Mouse (Mus musculus) kidney, postnatal 0 days (tissue): ENCODE results near the gene Fbxo42. TPM values are rescaled to one million over a fixed set of nuclear protein-coding genes. Genes with fewer than 3 reads are reported as not detected.

Experiments used
- ATAC-seq: fragments of 200-750 bp; cut with Nextera tagmentation; replicated peaks from 2 replicates; pipeline ENCODE4 v1.8.0; 2017; ENCODE audit warnings: low read depth, moderate number of reproducible peaks, moderate TSS enrichment, moderate library complexity; ENCODE audit not compliant: low FRiP score
- DNase-seq: peaks from one replicate; pipeline ENCODE4 v3.0.0-alpha.2; 2016; ENCODE audit warnings: low spot score
- H3K27ac ChIP-seq: fragments of 300-500 bp; sonication (generic); 2 replicates; pipeline ENCODE4 v1.5.1; 2014; ENCODE audit warnings: mild to moderate bottlenecking
- H3K27me3 ChIP-seq: fragments of 300-500 bp; sonication (generic); 2 replicates; pipeline ENCODE4 v1.6.1; 2014; ENCODE audit warnings: low read length, mixed read lengths; ENCODE audit not compliant: insufficient read depth
- H3K36me3 ChIP-seq: fragments of 300-500 bp; sonication (generic); 2 replicates; pipeline ENCODE4 v1.6.1; 2014; ENCODE audit warnings: low read length, mixed read lengths; ENCODE audit not compliant: insufficient read depth
- H3K4me1 ChIP-seq: fragments of 300-500 bp; sonication (generic); replicated peaks from 2 replicates; pipeline ENCODE4 v1.6.1; 2014; ENCODE audit warnings: antibody characterized with exemption, low read length, mixed read lengths; ENCODE audit not compliant: insufficient read depth
- H3K4me2 ChIP-seq: fragments of 300-500 bp; sonication (generic); 2 replicates; pipeline ENCODE4 v1.6.1; 2014; ENCODE audit warnings: mild to moderate bottlenecking, low read length, moderate library complexity, mixed read lengths
- H3K4me3 ChIP-seq: fragments of 300-500 bp; sonication (generic); replicated peaks from 2 replicates; pipeline ENCODE4 v1.5.1; 2014; ENCODE audit warnings: low read depth, low read length
- H3K9ac ChIP-seq: fragments of 300-500 bp; sonication (generic); 2 replicates; pipeline ENCODE4 v1.6.1; 2014; ENCODE audit warnings: low read depth, low read length
- H3K9me3 ChIP-seq: fragments of 300-500 bp; sonication (generic); replicated peaks from 2 replicates; pipeline ENCODE4 v1.6.1; 2016; ENCODE audit warnings: low read length, inconsistent platforms, mixed read lengths
- CTCF ChIP-seq: IDR thresholded peaks from 2 replicates; pipeline ENCODE4 v1.5.1; 2016; ENCODE audit warnings: antibody characterized with exemption, low read depth, mild to moderate bottlenecking, moderate library complexity
- WGBS: fragments of 180-500 bp; shearing (Covaris S2); extraction: QIAGEN DNeasy Blood & Tissue Kit; methylation state at CpG from one replicate; pipeline ENCODE4 v1.1.7; 2014; 5-methylcytosine and 5-hydroxymethylcytosine counted together
- polyA plus RNA-seq: library from polyadenylated mRNA; unstranded; fragments of >200 nt; fragmentation: Nextera tagmentation; extraction: Ambion mirVana; gene quantifications from 2 replicates; pipeline ENCODE4 v1.2.1, GENCODE M21; 2015

Fbxo42 gene
- polyA plus RNA-seq, 1 experiment from 2014 or later: 14.6 TPM

- H3K4me1 ChIP-seq: no peaks in the 10 kb centered on the region
- ATAC-seq: no peak
- no peak overlapping the region for H3K4me3 ChIP-seq
- no peak for TF ChIP-seq CTCF
- DNase-seq: peak; percentile 67
- H3K27me3 ChIP-seq: no peaks in the 10 kb centered on the region
- no peaks in the 10 kb centered on the region for H3K9me3 ChIP-seq
- no peak overlapping the region for H3K9ac ChIP-seq
- H3K36me3 ChIP-seq: 0 out of 2 replicates have a peak, but pooled peaks cover 15% of the 10 kb centered on the region
- H3K4me2 ChIP-seq: no peak overlapping the region
- no peak overlapping the region for H3K27ac ChIP-seq
- 33% methylated on average over 10 of the region's 10 CpGs for WGBS
These were observed 39.4 kb upstream of the Fbxo42 start for GRCm38 (mm10) chr4:141108196-141108732.

GRCm38 (mm10) chr4:141113831-141114230 lies 33.9 kb upstream of the Fbxo42 start:
- peaks cover 52% of the 10 kb centered on the region for H3K36me3 ChIP-seq
- no peak overlapping the region for H3K4me2 ChIP-seq
- 0 out of 2 replicates have a peak, but pooled peaks have one; percentile 2 for TF ChIP-seq CTCF
- ATAC-seq (no peak), DNase-seq (no peak)
- H3K4me1 ChIP-seq: no peaks in the 10 kb centered on the region
- WGBS: 70% methylated on average over 7 of the region's 7 CpGs
- H3K27ac ChIP-seq: no peak overlapping the region
- H3K27me3 ChIP-seq: no peaks in the 10 kb centered on the region
- H3K4me3 ChIP-seq: no peak overlapping the region
- no peak overlapping the region for H3K9ac ChIP-seq
- H3K9me3 ChIP-seq: no peaks in the 10 kb centered on the region

- DNase-seq (no peak), ATAC-seq (no peak)
- Histone ChIP-seq H3K27ac (0 out of 2 replicates have a peak overlapping the region, but pooled peaks have one; percentile 8), H3K4me1 (no peaks in the 10 kb centered on the region), H3K9me3 (no peaks in the 10 kb centered on the region), H3K9ac (0 out of 2 replicates have a peak overlapping the region, but pooled peaks have one; percentile 13), H3K36me3 (peaks cover 52% of the 10 kb centered on the region), H3K27me3 (no peaks in the 10 kb centered on the region), H3K4me3 (no peak overlapping the region), H3K4me2 (no peak overlapping the region)
- 88% methylated on average over 6 of the region's 6 CpGs for WGBS
- TF ChIP-seq CTCF: no peak
These were observed 33.2 kb upstream of the Fbxo42 start for GRCm38 (mm10) chr4:141114521-141114981.

- no peak overlapping the region for H3K4me3 ChIP-seq
- H3K4me1 ChIP-seq: no peaks in the 10 kb centered on the region
- H3K36me3 ChIP-seq: peaks cover 52% of the 10 kb centered on the region
- no peaks in the 10 kb centered on the region for H3K9me3 ChIP-seq
- H3K9ac ChIP-seq: no peak overlapping the region
- no peak overlapping the region for H3K27ac ChIP-seq
- H3K27me3 ChIP-seq: no peaks in the 10 kb centered on the region
- no peak for ATAC-seq
- TF ChIP-seq CTCF: no peak
- 81% methylated on average over 8 of the region's 8 CpGs for WGBS
- DNase-seq: no peak
- H3K4me2 ChIP-seq: no peak overlapping the region
These were observed 32.3 kb upstream of the Fbxo42 start for GRCm38 (mm10) chr4:141115398-141115797.

GRCm38 (mm10) chr4:141118691-141119090 lies 29.0 kb upstream of the Fbxo42 start:
- H3K27me3 ChIP-seq: no peaks in the 10 kb centered on the region
- DNase-seq (no peak), ATAC-seq (no peak)
- 0 out of 2 replicates have a peak overlapping the region, but pooled peaks have one; percentile 42 for H3K27ac ChIP-seq
- no peak overlapping the region for H3K4me2 ChIP-seq
- WGBS: 57% methylated on average over 4 of the region's 4 CpGs
- H3K4me3 ChIP-seq: no peak overlapping the region
- H3K4me1 ChIP-seq: peaks cover 3% of the 10 kb centered on the region; the same call in 1 of the 2 replicates
- H3K9ac ChIP-seq: no peak overlapping the region
- TF ChIP-seq CTCF: no peak
- H3K9me3 ChIP-seq: no peaks in the 10 kb centered on the region
- H3K36me3 ChIP-seq: peaks cover 33% of the 10 kb centered on the region

GRCm38 (mm10) chr4:141120700-141121099 lies 27.0 kb upstream of the Fbxo42 start:
- peaks cover 15% of the 10 kb centered on the region for H3K36me3 ChIP-seq
- no peaks in the 10 kb centered on the region for H3K9me3 ChIP-seq
- no peak overlapping the region for H3K27ac ChIP-seq
- peaks cover 5% of the 10 kb centered on the region; the same call in 1 of the 2 replicates for H3K4me1 ChIP-seq
- TF ChIP-seq CTCF: peak; percentile 84
- WGBS: 30% methylated on average over 11 of the region's 11 CpGs
- DNase-seq (peak; percentile 82), ATAC-seq (0 out of 2 replicates have a peak, but pooled peaks have one; percentile 38)
- no peak overlapping the region for H3K4me2 ChIP-seq
- H3K9ac ChIP-seq: no peak overlapping the region
- H3K27me3 ChIP-seq: no peaks in the 10 kb centered on the region
- H3K4me3 ChIP-seq: no peak overlapping the region
